Mouse (Mus musculus): ENCODE results near the gene Cfap77. TPM values are rescaled to one million over a fixed set of nuclear protein-coding genes. Genes with fewer than 3 reads are reported as not detected.

The Cfap77 gene
- polyA plus RNA-seq, 1 experiment, result 0.31 TPM

DNA sequence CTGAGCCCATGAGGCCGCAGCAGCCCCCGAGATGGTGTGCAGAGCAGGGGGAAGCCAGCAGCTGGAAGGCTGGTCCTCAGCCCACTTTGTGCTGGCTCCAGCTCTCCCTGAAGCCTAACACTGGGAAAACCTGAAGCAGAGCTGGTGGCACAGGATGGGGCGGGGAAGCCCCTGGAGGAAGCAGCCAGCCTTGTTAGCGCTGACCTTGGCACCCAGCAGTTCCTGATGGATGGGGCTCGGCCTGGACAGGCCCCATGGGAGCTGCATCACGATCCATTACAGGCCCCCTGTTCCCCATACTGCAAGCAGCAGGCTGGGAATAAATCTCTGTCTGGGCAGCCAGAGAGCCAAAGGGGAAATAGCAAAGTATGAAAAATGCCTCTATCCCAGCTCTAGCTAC is 80.3 kb downstream of the Cfap77 start:
- Histone ChIP-seq H3K27me3 (replicated peaks; ENCODE audit: control insufficient read depth, insufficient read depth, low read length) (no peaks in the 10 kb centered on the region), H3K4me3 (ENCODE audit: insufficient read depth, low read depth, low read length) (no peak overlapping the region), H3K27ac (ENCODE audit: insufficient read depth, low read depth, low read length) (no peak overlapping the region), H3K4me1 (ENCODE audit: control insufficient read depth, insufficient read depth, low read length) (no peaks in the 10 kb centered on the region), H3K36me3 (ENCODE audit: control insufficient read depth, insufficient read depth, low read length) (no peaks in the 10 kb centered on the region)
- WGBS, result 16% methylated on average over 6 of the region's 6 CpGs
- no peak for TF ChIP-seq POLR2A (IDR thresholded peaks at IDR 0.05; ENCODE audit: low read depth, low read length)
- no peak for TF ChIP-seq CTCF (conservative IDR thresholded peaks at IDR 0.05; ENCODE audit: insufficient read depth, insufficient read length, low read depth, low read length)
- peak; percentile 14 for DNase-seq

GRCm38 (mm10) chr2:28973832-28974450 is 80.9 kb downstream of the Cfap77 start:
- 40% methylated on average over 15 of the region's 15 CpGs for WGBS
- no peaks in the 10 kb centered on the region for H3K36me3 ChIP-seq (ENCODE audit: control insufficient read depth, insufficient read depth, low read length)
- no peaks in the 10 kb centered on the region for H3K27me3 ChIP-seq (replicated peaks; ENCODE audit: control insufficient read depth, insufficient read depth, low read length)
- TF ChIP-seq CTCF (conservative IDR thresholded peaks at IDR 0.05; ENCODE audit: insufficient read depth, insufficient read length, low read depth, low read length), result no peak
- H3K27ac ChIP-seq (ENCODE audit: insufficient read depth, low read depth, low read length), result no peak overlapping the region
- DNase-seq, result peak; percentile 17
- H3K4me3 ChIP-seq (ENCODE audit: insufficient read depth, low read depth, low read length), result no peak overlapping the region
- H3K4me1 ChIP-seq (ENCODE audit: control insufficient read depth, insufficient read depth, low read length), result no peaks in the 10 kb centered on the region

DNA sequence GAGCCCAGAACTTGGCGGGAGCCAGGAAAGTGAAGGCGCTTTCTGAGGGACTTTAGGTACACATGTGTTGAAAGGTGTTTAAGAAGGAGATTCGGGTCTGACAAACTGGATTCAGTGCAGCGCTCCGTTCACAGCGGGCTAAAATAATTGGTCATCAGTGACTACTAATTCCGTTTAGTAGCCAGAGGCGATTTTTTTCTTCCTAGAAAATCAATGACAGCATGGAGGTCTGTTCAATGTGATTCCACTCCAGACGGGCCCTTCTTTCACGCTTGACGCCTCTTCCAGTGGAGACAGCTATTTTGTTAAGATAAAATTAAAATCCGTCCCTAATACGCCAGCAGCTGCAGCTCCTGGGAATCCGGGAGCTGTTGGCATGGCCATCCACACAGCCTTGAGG is 84.4 kb downstream of the Cfap77 start:
- no peak for DNase-seq
- WGBS, result 73% methylated on average over 14 of the region's 14 CpGs
- Histone ChIP-seq H3K27me3 (replicated peaks; ENCODE audit: control insufficient read depth, insufficient read depth, low read length) (no peaks in the 10 kb centered on the region), H3K4me3 (ENCODE audit: insufficient read depth, low read depth, low read length) (no peak overlapping the region), H3K27ac (ENCODE audit: insufficient read depth, low read depth, low read length) (no peak overlapping the region), H3K4me1 (ENCODE audit: control insufficient read depth, insufficient read depth, low read length) (no peaks in the 10 kb centered on the region), H3K36me3 (ENCODE audit: control insufficient read depth, insufficient read depth, low read length) (no peaks in the 10 kb centered on the region)
- no peak for TF ChIP-seq CTCF (conservative IDR thresholded peaks at IDR 0.05; ENCODE audit: insufficient read depth, insufficient read length, low read depth, low read length)
- TF ChIP-seq POLR2A (IDR thresholded peaks at IDR 0.05; ENCODE audit: low read depth, low read length), result no peak

- Histone ChIP-seq H3K36me3 (ENCODE audit: control insufficient read depth, insufficient read depth, low read length) (no peaks in the 10 kb centered on the region), H3K27me3 (replicated peaks; ENCODE audit: control insufficient read depth, insufficient read depth, low read length) (no peaks in the 10 kb centered on the region), H3K4me3 (ENCODE audit: insufficient read depth, low read depth, low read length) (no peak overlapping the region), H3K4me1 (ENCODE audit: control insufficient read depth, insufficient read depth, low read length) (no peaks in the 10 kb centered on the region), H3K27ac (ENCODE audit: insufficient read depth, low read depth, low read length) (no peak overlapping the region)
- no peak for DNase-seq
- WGBS, result 62% methylated on average over 1 of the region's 1 CpGs
- TF ChIP-seq POLR2A (IDR thresholded peaks at IDR 0.05; ENCODE audit: low read depth, low read length) (no peak), CTCF (conservative IDR thresholded peaks at IDR 0.05; ENCODE audit: insufficient read depth, insufficient read length, low read depth, low read length) (no peak)
Observed at GRCm38 (mm10) chr2:28968278-28968677, 86.6 kb downstream of the Cfap77 start.

GRCm38 (mm10) chr2:28966151-28966795 is 88.6 kb downstream of the Cfap77 start:
- no peaks in the 10 kb centered on the region for H3K36me3 ChIP-seq (ENCODE audit: control insufficient read depth, insufficient read depth, low read length)
- no peak overlapping the region for H3K4me3 ChIP-seq (ENCODE audit: insufficient read depth, low read depth, low read length)
- no peaks in the 10 kb centered on the region for H3K4me1 ChIP-seq (ENCODE audit: control insufficient read depth, insufficient read depth, low read length)
- WGBS, result 23% methylated on average over 14 of the region's 14 CpGs
- no peaks in the 10 kb centered on the region for H3K27me3 ChIP-seq (replicated peaks; ENCODE audit: control insufficient read depth, insufficient read depth, low read length)
- TF ChIP-seq CTCF (conservative IDR thresholded peaks at IDR 0.05; ENCODE audit: insufficient read depth, insufficient read length, low read depth, low read length), result no peak
- TF ChIP-seq POLR2A (IDR thresholded peaks at IDR 0.05; ENCODE audit: low read depth, low read length), result no peak
- H3K27ac ChIP-seq (ENCODE audit: insufficient read depth, low read depth, low read length), result no peak overlapping the region
- DNase-seq, result no peak

GRCm38 (mm10) chr2:28963565-28963964 is 91.3 kb downstream of the Cfap77 start:
- H3K4me1 ChIP-seq (ENCODE audit: control insufficient read depth, insufficient read depth, low read length), result no peaks in the 10 kb centered on the region
- H3K4me3 ChIP-seq (ENCODE audit: insufficient read depth, low read depth, low read length), result no peak overlapping the region
- H3K36me3 ChIP-seq (ENCODE audit: control insufficient read depth, insufficient read depth, low read length), result no peaks in the 10 kb centered on the region
- no peak for TF ChIP-seq POLR2A (IDR thresholded peaks at IDR 0.05; ENCODE audit: low read depth, low read length)
- no peak for TF ChIP-seq CTCF (conservative IDR thresholded peaks at IDR 0.05; ENCODE audit: insufficient read depth, insufficient read length, low read depth, low read length)
- DNase-seq, result no peak
- H3K27ac ChIP-seq (ENCODE audit: insufficient read depth, low read depth, low read length), result no peak overlapping the region
- 69% methylated on average over 6 of the region's 6 CpGs for WGBS
- no peaks in the 10 kb centered on the region for H3K27me3 ChIP-seq (replicated peaks; ENCODE audit: control insufficient read depth, insufficient read depth, low read length)

- no peak overlapping the region for H3K27ac ChIP-seq (ENCODE audit: insufficient read depth, low read depth, low read length)
- WGBS, result 73% methylated on average over 5 of the region's 5 CpGs
- H3K4me3 ChIP-seq (ENCODE audit: insufficient read depth, low read depth, low read length), result no peak overlapping the region
- H3K27me3 ChIP-seq (replicated peaks; ENCODE audit: control insufficient read depth, insufficient read depth, low read length), result no peaks in the 10 kb centered on the region
- TF ChIP-seq CTCF (conservative IDR thresholded peaks at IDR 0.05; ENCODE audit: insufficient read depth, insufficient read length, low read depth, low read length), result no peak
- DNase-seq, result no peak
- no peaks in the 10 kb centered on the region for H3K4me1 ChIP-seq (ENCODE audit: control insufficient read depth, insufficient read depth, low read length)
- H3K36me3 ChIP-seq (ENCODE audit: control insufficient read depth, insufficient read depth, low read length), result no peaks in the 10 kb centered on the region
Observed at GRCm38 (mm10) chr2:28961636-28962035, 93.2 kb downstream of the Cfap77 start.

Data from kidney, adult 2 months (tissue).